Mouse (Mus musculus): ENCODE measurements around the gene Kifap3. TPM values are rescaled to one million over a fixed set of nuclear protein-coding genes. Genes with fewer than 3 reads are reported as not detected.
A peak's percentile ranks its signal among the peaks of the same experiment; 100 is the strongest.

Kifap3 gene
- total and polyA plus RNA-seq, 2 experiments from 2014 or later = 157 to 159 TPM

DNA sequence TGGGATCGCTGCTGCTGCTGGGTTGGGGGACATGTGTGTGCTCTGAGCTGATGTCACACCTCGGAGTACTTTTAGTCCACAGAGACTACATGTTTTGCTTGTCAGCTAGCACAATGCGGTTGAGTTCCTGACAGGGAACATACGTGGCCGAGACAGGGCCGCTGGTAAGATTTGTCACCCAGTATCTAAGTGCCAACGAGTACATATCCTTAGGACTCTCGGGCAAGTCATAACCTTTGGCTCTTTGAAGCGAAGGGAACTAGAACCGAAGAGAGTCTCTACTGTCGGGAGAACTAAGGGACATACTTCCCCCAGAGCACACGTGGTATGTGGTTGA is 151.0 kb downstream of the Kifap3 start:
- DNase-seq (ENCODE audit: low spot score) (peak; percentile 14), ATAC-seq (ENCODE audit: low FRiP score) (no peak; the same call in 1 of the 2 replicates)
- Histone ChIP-seq H3K4me3 (ENCODE audit: low read depth, low read length) (peak overlapping the region; percentile 95), H3K27ac (ENCODE audit: low read depth, low read length) (peak overlapping the region; percentile 83), H3K4me2 (ENCODE audit: low read depth, low read length, poor library complexity, severe bottlenecking) (peak overlapping the region; percentile 58), H3K36me3 (ENCODE audit: insufficient read depth, low read length) (peaks cover 13% of the 10 kb centered on the region), H3K9ac (replicated peaks; ENCODE audit: low read length, poor library complexity, severe bottlenecking) (peak overlapping the region; percentile 90), H3K4me1 (ENCODE audit: insufficient read depth, low read length) (peaks cover 7% of the 10 kb centered on the region; the same call in 1 of the 2 replicates), H3K27me3 (ENCODE audit: insufficient read depth, low read length) (no peaks in the 10 kb centered on the region), H3K9me3 (ENCODE audit: low read length) (no peaks in the 10 kb centered on the region)
- TF ChIP-seq CTCF (IDR thresholded peaks at IDR 0.05) = no peak
- WGBS = 8% methylated on average over 12 of the region's 12 CpGs

DNA sequence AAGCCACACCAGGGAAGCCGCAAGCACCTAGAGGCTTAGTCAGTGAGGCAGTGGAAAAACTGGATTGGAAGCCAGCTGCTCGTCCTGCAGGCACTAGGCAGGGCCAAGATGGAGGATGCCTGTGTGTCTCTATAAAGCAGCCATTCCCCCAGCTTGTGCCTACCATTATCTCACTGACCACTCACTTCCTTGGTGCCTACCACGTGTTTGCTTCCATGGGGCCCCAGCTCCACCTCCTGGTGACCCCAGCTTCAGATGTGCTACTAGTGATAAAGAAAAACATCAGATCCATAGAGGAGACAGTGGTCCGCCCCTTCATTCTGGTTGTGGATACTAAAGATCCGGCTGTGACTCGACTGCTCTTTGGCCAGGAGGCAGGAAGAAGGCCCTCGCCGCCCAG is 152.4 kb downstream of the Kifap3 start:
- Histone ChIP-seq H3K27me3 (ENCODE audit: insufficient read depth, low read length) (no peaks in the 10 kb centered on the region), H3K4me1 (ENCODE audit: insufficient read depth, low read length) (peaks cover 7% of the 10 kb centered on the region; the same call in 1 of the 2 replicates), H3K4me3 (ENCODE audit: low read depth, low read length) (no peak overlapping the region), H3K9ac (replicated peaks; ENCODE audit: low read length, poor library complexity, severe bottlenecking) (no peak overlapping the region), H3K27ac (ENCODE audit: low read depth, low read length) (no peak overlapping the region), H3K4me2 (ENCODE audit: low read depth, low read length, poor library complexity, severe bottlenecking) (no peak overlapping the region), H3K36me3 (ENCODE audit: insufficient read depth, low read length) (peaks cover 23% of the 10 kb centered on the region), H3K9me3 (ENCODE audit: low read length) (no peaks in the 10 kb centered on the region)
- WGBS = 87% methylated on average over 8 of the region's 8 CpGs
- DNase-seq (ENCODE audit: low spot score) (no peak), ATAC-seq (ENCODE audit: low FRiP score) (no peak)
- TF ChIP-seq CTCF (IDR thresholded peaks at IDR 0.05) = no peak

DNA sequence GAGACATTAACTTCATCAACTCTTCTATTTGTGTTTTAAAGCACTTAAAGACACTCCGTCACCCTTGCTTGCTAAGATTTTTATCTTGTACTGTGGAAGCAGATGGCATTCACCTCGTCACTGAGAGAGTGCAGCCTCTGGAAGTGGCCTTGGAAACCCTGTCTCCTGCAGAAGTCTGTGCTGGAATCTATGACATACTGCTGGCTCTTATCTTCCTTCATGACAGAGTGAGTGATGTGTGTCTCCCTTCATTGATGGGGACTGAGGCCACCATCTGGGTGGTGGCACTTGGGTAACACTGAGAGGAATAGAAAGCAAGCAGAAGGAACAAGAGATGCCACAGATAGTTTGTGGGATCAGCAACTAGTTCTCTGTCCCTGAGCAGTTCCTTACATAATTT is 155.2 kb downstream of the Kifap3 start:
- no peak overlapping the region for H3K27ac ChIP-seq (ENCODE audit: low read depth, low read length)
- peaks cover 7% of the 10 kb centered on the region; the same call in 1 of the 2 replicates for H3K4me1 ChIP-seq (ENCODE audit: insufficient read depth, low read length)
- H3K36me3 ChIP-seq (ENCODE audit: insufficient read depth, low read length) = peaks cover 35% of the 10 kb centered on the region
- H3K4me3 ChIP-seq (ENCODE audit: low read depth, low read length) = no peak overlapping the region
- WGBS = 98% methylated on average over 2 of the region's 2 CpGs
- no peak for TF ChIP-seq CTCF (IDR thresholded peaks at IDR 0.05)
- H3K9ac ChIP-seq (replicated peaks; ENCODE audit: low read length, poor library complexity, severe bottlenecking) = no peak overlapping the region
- ATAC-seq (ENCODE audit: low FRiP score) (no peak), DNase-seq (ENCODE audit: low spot score) (no peak)
- no peak overlapping the region for H3K4me2 ChIP-seq (ENCODE audit: low read depth, low read length, poor library complexity, severe bottlenecking)
- no peaks in the 10 kb centered on the region for H3K9me3 ChIP-seq (ENCODE audit: low read length)
- H3K27me3 ChIP-seq (ENCODE audit: insufficient read depth, low read length) = no peaks in the 10 kb centered on the region

DNA sequence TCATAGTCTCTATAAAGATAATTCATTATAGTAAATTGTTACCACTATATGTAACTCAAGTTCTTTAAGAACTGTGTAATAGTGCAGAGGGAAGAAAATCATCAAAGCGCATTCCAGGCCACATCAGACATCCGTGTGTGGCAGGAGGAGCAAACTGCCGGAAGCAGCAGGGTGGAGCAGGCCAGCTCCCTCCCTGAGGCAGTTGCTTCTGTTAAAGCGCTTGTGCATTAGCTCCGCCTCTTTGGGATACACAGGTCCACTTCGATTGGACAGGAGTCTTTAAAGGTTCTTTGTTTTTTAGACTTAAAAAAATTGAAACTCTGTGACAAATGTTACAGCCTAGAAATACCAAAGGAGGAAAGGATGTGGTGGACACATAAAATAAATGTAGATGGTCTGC is 162.7 kb downstream of the Kifap3 start:
- Histone ChIP-seq H3K27me3 (ENCODE audit: insufficient read depth, low read length) (no peaks in the 10 kb centered on the region), H3K4me2 (ENCODE audit: low read depth, low read length, poor library complexity, severe bottlenecking) (no peak overlapping the region), H3K4me3 (ENCODE audit: low read depth, low read length) (no peak overlapping the region), H3K27ac (ENCODE audit: low read depth, low read length) (no peak overlapping the region), H3K9ac (replicated peaks; ENCODE audit: low read length, poor library complexity, severe bottlenecking) (no peak overlapping the region), H3K4me1 (ENCODE audit: insufficient read depth, low read length) (no peaks in the 10 kb centered on the region), H3K9me3 (ENCODE audit: low read length) (no peaks in the 10 kb centered on the region), H3K36me3 (ENCODE audit: insufficient read depth, low read length) (peaks cover 73% of the 10 kb centered on the region)
- WGBS = 75% methylated on average over 6 of the region's 6 CpGs
- DNase-seq (ENCODE audit: low spot score) (no peak), ATAC-seq (ENCODE audit: low FRiP score) (no peak)
- TF ChIP-seq CTCF (IDR thresholded peaks at IDR 0.05) = no peak

DNA sequence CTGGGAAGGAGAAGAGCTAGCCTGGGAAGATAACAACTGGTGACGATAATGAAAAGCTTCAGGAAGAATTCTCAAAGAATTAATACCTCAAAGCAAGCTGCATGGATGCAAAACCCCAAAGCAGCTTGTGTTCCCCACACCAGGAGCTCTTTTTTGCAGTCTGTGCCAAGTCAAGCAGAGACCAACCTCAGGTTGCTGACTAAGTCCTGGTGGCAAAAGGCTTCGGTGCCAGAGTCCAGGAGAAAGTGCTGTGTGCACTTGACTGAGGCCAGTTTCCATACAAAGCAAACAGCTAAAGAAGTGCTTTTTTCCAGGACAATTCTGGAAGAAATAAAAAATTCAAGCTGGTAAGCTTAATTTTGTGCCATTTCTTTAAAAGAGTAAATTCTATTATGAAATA is 174.0 kb downstream of the Kifap3 start:
- Histone ChIP-seq H3K27ac (ENCODE audit: low read depth, low read length) (no peak overlapping the region), H3K36me3 (ENCODE audit: insufficient read depth, low read length) (peaks cover 42% of the 10 kb centered on the region), H3K27me3 (ENCODE audit: insufficient read depth, low read length) (no peaks in the 10 kb centered on the region), H3K4me3 (ENCODE audit: low read depth, low read length) (no peak overlapping the region), H3K9ac (replicated peaks; ENCODE audit: low read length, poor library complexity, severe bottlenecking) (no peak overlapping the region), H3K4me2 (ENCODE audit: low read depth, low read length, poor library complexity, severe bottlenecking) (no peak overlapping the region), H3K9me3 (ENCODE audit: low read length) (no peaks in the 10 kb centered on the region), H3K4me1 (ENCODE audit: insufficient read depth, low read length) (no peaks in the 10 kb centered on the region)
- no peak for TF ChIP-seq CTCF (IDR thresholded peaks at IDR 0.05)
- no peak for DNase-seq (ENCODE audit: low spot score)
- ATAC-seq (ENCODE audit: low FRiP score) = no peak
- WGBS = 88% methylated on average over 2 of the region's 2 CpGs

DNA sequence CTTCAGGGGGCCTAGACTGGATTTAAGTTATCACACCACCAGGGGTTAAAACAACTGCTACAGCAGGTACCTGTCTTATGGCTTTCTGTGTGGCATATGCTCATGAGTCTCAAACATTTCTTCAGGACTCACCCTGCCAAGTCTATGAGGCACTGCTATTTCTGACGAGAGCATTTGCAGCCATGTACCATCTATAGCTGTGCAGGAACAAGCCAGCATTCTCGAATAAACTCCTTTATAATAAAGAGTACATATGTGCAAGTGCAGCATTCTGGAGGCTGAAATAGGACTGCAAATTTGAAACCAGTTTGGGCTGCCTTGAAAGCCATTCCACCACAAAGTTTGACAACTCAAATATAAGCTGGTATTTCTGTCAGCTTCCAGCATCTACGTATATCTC is 178.7 kb downstream of the Kifap3 start:
- peaks cover 17% of the 10 kb centered on the region; the same call in 1 of the 2 replicates for H3K36me3 ChIP-seq (ENCODE audit: insufficient read depth, low read length)
- DNase-seq (ENCODE audit: low spot score) = no peak
- ATAC-seq (ENCODE audit: low FRiP score) = no peak
- no peaks in the 10 kb centered on the region for H3K9me3 ChIP-seq (ENCODE audit: low read length)
- no peak for TF ChIP-seq CTCF (IDR thresholded peaks at IDR 0.05)
- no peak overlapping the region for H3K9ac ChIP-seq (replicated peaks; ENCODE audit: low read length, poor library complexity, severe bottlenecking)
- no peaks in the 10 kb centered on the region for H3K27me3 ChIP-seq (ENCODE audit: insufficient read depth, low read length)
- no peak overlapping the region for H3K27ac ChIP-seq (ENCODE audit: low read depth, low read length)
- H3K4me3 ChIP-seq (ENCODE audit: low read depth, low read length) = no peak overlapping the region
- no peaks in the 10 kb centered on the region for H3K4me1 ChIP-seq (ENCODE audit: insufficient read depth, low read length)
- no peak overlapping the region for H3K4me2 ChIP-seq (ENCODE audit: low read depth, low read length, poor library complexity, severe bottlenecking)
- WGBS = 89% methylated on average over 3 of the region's 3 CpGs

Data from midbrain, postnatal 0 days (tissue).